Mouse (Mus musculus) B cell, adult (primary cell): ENCODE measurements around the gene Ms4a1. TPM values are rescaled to one million over a fixed set of nuclear protein-coding genes. Genes with fewer than 3 reads are reported as not detected.

Experiments
- total RNA-seq: library from RNA; stranded (reverse); gene quantifications from 4 replicates; pipeline ENCODE4 v1.2.4, GENCODE M21; 2023; ENCODE audit not compliant: inconsistent age

The Ms4a1 gene
- total RNA-seq, result 698 to 773 TPM (median 771 TPM) in 4 replicates

GRCm38 (mm10) chr19:11266052-11266845, at the start of gene Ms4a1:
Gene Ms4a1 (minus strand): TSS chr19:11266241.

GRCm38 (mm10) chr19:11314354-11314753, 48.3 kb upstream of the Ms4a1 start, which contains the start of gene Ms4a14:
Gene Ms4a14 (minus strand): TSS chr19:11314454.

GRCm38 (mm10) chr19:11283773-11284172, 17.7 kb upstream of the Ms4a1 start, which contains the start of gene Ms4a5:
Gene Ms4a5 (minus strand): TSS chr19:11283873.

GRCm38 (mm10) chr19:11232348-11232747, 33.7 kb downstream of the Ms4a1 start, which contains the start of gene Ms4a12:
Gene Ms4a12 (minus strand): TSS chr19:11232448.

Other genes with a start within 250 kb of the Ms4a1 start
- not detected in 4 replicates for gene Ms4a18, start 248.2 kb downstream of the Ms4a1 start, total RNA-seq
- 0.66 to 0.70 TPM (median 0.66 TPM) in 3 of 4 replicates, not detected in the other for gene Ms4a8a, start 185.1 kb downstream of the Ms4a1 start, total RNA-seq
- not detected in 4 replicates for gene 1700017D01Rik, start 135.4 kb downstream of the Ms4a1 start, total RNA-seq
- gene 1700025F22Rik, start 100.9 kb downstream of the Ms4a1 start, total RNA-seq, result not detected in 4 replicates
- gene Ms4a13, start 69.5 kb downstream of the Ms4a1 start, total RNA-seq, result not detected in 4 replicates
- 0.29 to 1.0 TPM (median 0.43 TPM) in 4 replicates for gene Ms4a12, start 33.8 kb downstream of the Ms4a1 start, total RNA-seq
- not detected in 4 replicates for gene Ms4a5, start 17.6 kb upstream of the Ms4a1 start, total RNA-seq
- 0.45 to 0.80 TPM (median 0.62 TPM) in 4 replicates for gene Ms4a14, start 48.2 kb upstream of the Ms4a1 start, total RNA-seq
- 1.4 to 3.6 TPM (median 1.9 TPM) in 4 replicates for gene Ms4a7, start 69.9 kb upstream of the Ms4a1 start, total RNA-seq
- 1.7 to 3.0 TPM (median 2.1 TPM) in 4 replicates for gene Ms4a4a, start 109.3 kb upstream of the Ms4a1 start, total RNA-seq
- 171 to 202 TPM (median 193 TPM) in 4 replicates for gene Ms4a4c, start 138.5 kb upstream of the Ms4a1 start, total RNA-seq
- gene Ms4a4b, start 177.3 kb upstream of the Ms4a1 start, total RNA-seq, result 19.0 to 28.4 TPM (median 21.9 TPM) in 4 replicates
- 17.6 to 21.8 TPM (median 20.2 TPM) in 4 replicates for gene Ms4a6c, start 203.1 kb upstream of the Ms4a1 start, total RNA-seq
- 189 to 234 TPM (median 225 TPM) in 4 replicates for gene Gm8369, start 219.7 kb upstream of the Ms4a1 start, total RNA-seq